Mouse (Mus musculus): ENCODE results near the gene Edaradd. TPM values are rescaled to one million over a fixed set of nuclear protein-coding genes. Genes with fewer than 3 reads are reported as not detected.

Gene Edaradd
- 0.90 and 2.2 TPM in 2 replicates for polyA plus RNA-seq (2015; fragmentation: Nextera tagmentation; extraction: Ambion mirVana)

DNA sequence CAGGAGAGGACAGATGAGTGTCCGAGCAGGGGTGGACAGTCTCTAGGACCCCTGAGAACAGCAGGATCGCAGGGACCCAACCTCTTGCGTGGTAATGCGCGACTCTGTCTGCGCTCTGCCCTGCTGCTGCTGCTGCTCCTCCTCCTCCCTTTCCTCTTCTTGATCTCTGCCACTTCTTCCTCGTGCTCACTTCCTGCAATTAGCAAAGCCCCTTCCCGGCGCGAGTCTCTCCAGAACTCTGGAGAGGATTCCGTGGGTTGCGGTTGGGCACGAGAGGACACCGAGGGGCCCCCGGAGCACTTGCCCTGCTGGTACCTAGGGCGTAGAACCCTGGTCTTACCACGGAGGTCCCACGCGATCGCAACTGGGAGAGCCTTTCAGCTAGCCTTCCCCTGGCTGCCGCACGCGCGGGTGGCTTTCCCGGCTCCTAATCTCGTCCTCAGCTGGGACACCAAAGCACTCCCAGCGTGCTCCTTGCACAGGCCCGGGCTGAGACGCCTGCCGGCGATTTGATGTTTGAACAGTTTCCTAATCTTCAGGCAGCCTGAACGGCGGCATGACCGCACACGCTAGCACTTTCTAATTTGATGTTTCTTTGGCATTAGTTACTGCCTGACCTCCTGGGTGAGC, at the start of gene Edaradd:
Gene Edaradd (minus strand): TSS at position 484 of the 630 bp plus-strand sequence.
- Histone ChIP-seq H3K9me3 (replicated peaks; ENCODE audit: control insufficient read depth, low read length) (no peaks in the 10 kb centered on the region), H3K4me2 (ENCODE audit: low read depth, low read length) (peak within 1 kb of the TSS; percentile 100), H3K9ac (ENCODE audit: low read length) (peak within 1 kb of the TSS; percentile 79), H3K36me3 (ENCODE audit: control insufficient read depth, insufficient read depth) (no peaks in the 10 kb centered on the region), H3K27ac (ENCODE audit: low read length) (peak within 1 kb of the TSS; percentile 54; the same call in 1 of the 2 replicates), H3K27me3 (ENCODE audit: control insufficient read depth, insufficient read depth, low read length) (peaks cover 6% of the 10 kb centered on the region; the same call in 1 of the 2 replicates), H3K4me3 (ENCODE audit: low read length) (peak within 1 kb of the TSS; percentile 62), H3K4me1 (ENCODE audit: control insufficient read depth, insufficient read depth, low read length) (no peaks in the 10 kb centered on the region)
- ATAC-seq (replicated peaks; ENCODE audit: extremely low read depth, insufficient read depth, low FRiP score), result peak; percentile 74
- under 1% methylated on average over 35 of the region's 35 CpGs for WGBS

DNA sequence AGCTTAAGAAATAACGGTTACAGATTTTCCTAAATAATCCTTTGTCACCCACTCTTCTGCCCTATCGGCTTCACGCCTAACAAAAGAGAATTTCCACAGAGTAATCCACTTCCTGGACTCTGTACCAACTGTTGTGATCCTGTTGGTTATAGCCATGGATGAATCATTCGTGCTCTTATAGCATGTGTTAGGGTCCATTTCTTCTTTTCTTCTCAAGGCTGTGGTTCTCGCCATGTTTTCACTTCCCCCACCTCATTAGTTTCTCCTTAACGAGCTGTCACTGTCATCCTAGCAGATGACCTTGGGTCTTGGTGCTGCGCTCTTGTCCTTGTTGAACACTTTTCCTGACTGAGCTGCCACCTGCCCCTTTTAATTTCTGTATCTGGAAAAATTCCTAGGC, 49.5 kb upstream of the Edaradd start:
- Histone ChIP-seq H3K27ac (ENCODE audit: low read length) (no peak overlapping the region), H3K4me3 (ENCODE audit: low read length) (no peak overlapping the region), H3K4me2 (ENCODE audit: low read depth, low read length) (no peak overlapping the region), H3K9me3 (replicated peaks; ENCODE audit: control insufficient read depth, low read length) (no peaks in the 10 kb centered on the region), H3K9ac (ENCODE audit: low read length) (no peak overlapping the region), H3K27me3 (ENCODE audit: control insufficient read depth, insufficient read depth, low read length) (no peaks in the 10 kb centered on the region), H3K4me1 (ENCODE audit: control insufficient read depth, insufficient read depth, low read length) (peaks cover 7% of the 10 kb centered on the region), H3K36me3 (ENCODE audit: control insufficient read depth, insufficient read depth) (no peaks in the 10 kb centered on the region)
- no peak for ATAC-seq (replicated peaks; ENCODE audit: extremely low read depth, insufficient read depth, low FRiP score)
- 77% methylated on average over 7 of the region's 7 CpGs for whole genome bisulfite sequencing

- Histone ChIP-seq H3K4me1 (ENCODE audit: control insufficient read depth, insufficient read depth, low read length) (peaks cover 7% of the 10 kb centered on the region), H3K9me3 (replicated peaks; ENCODE audit: control insufficient read depth, low read length) (no peaks in the 10 kb centered on the region), H3K36me3 (ENCODE audit: control insufficient read depth, insufficient read depth) (no peaks in the 10 kb centered on the region), H3K27ac (ENCODE audit: low read length) (no peak overlapping the region), H3K4me3 (ENCODE audit: low read length) (no peak overlapping the region), H3K9ac (ENCODE audit: low read length) (no peak overlapping the region), H3K27me3 (ENCODE audit: control insufficient read depth, insufficient read depth, low read length) (no peaks in the 10 kb centered on the region), H3K4me2 (ENCODE audit: low read depth, low read length) (no peak overlapping the region)
- ATAC-seq (replicated peaks; ENCODE audit: extremely low read depth, insufficient read depth, low FRiP score), result no peak
- 60% methylated on average over 9 of the region's 9 CpGs for WGBS
Measured at GRCm38 (mm10) chr13:12568597-12569469, 48.6 kb upstream of the Edaradd start.

GRCm38 (mm10) chr13:12567936-12568335, 47.7 kb upstream of the Edaradd start:
- H3K9ac ChIP-seq (ENCODE audit: low read length), result no peak overlapping the region
- no peaks in the 10 kb centered on the region for H3K27me3 ChIP-seq (ENCODE audit: control insufficient read depth, insufficient read depth, low read length)
- H3K27ac ChIP-seq (ENCODE audit: low read length), result no peak overlapping the region
- H3K9me3 ChIP-seq (replicated peaks; ENCODE audit: control insufficient read depth, low read length), result no peaks in the 10 kb centered on the region
- H3K4me2 ChIP-seq (ENCODE audit: low read depth, low read length), result no peak overlapping the region
- ATAC-seq (replicated peaks; ENCODE audit: extremely low read depth, insufficient read depth, low FRiP score), result no peak
- WGBS, result 75% methylated on average over 1 of the region's 1 CpGs
- H3K36me3 ChIP-seq (ENCODE audit: control insufficient read depth, insufficient read depth), result no peaks in the 10 kb centered on the region
- H3K4me1 ChIP-seq (ENCODE audit: control insufficient read depth, insufficient read depth, low read length), result peaks cover 7% of the 10 kb centered on the region
- H3K4me3 ChIP-seq (ENCODE audit: low read length), result no peak overlapping the region

DNA sequence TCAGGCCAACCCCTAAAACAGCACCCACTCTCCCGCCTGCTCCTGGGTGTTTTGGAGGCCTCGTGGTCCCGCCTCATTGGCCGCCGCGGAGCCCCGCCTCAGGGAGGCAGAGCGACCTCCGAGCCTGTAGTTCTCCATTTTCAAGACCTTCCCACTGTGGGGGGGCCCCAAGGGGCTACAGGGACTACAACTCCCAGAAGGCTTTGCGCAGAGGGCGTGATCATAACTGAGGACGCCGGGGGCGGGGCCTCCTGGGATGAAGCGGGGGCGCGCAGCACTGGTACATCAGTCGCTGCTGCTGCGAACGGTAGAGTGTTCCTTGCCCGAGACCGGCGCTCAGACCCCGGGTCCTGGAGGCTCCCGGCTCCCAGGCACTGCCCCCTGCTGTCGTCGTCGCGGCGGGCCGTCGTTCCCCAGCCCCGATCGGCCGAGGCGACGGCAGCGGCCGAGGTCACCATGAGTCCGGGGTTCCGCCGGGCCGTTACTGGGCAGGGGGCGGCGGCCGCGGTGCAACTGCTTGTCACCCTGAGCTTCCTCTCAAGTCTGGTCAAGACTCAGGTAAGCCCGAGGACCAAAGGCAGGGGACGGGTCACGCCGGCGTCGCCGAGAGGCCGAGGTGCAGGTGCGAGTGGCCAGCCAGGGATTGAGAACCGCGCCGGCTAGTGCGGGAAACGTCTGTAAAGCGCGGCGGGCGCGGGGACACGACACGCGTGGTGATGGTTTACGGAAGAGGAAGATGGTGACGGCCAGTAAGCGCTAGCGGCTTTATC, 45.6 kb upstream of the Edaradd start, which contains the start of gene Ero1lb:
Gene Ero1lb (plus strand): TSS at position 254 of the 770 bp plus-strand sequence.
- WGBS, result under 1% methylated on average over 73 of the region's 73 CpGs
- no peak within 1 kb of the TSS for H3K27ac ChIP-seq (ENCODE audit: low read length)

GRCm38 (mm10) chr13:12562256-12562655, 42.0 kb upstream of the Edaradd start:
- 78% methylated on average over 4 of the region's 4 CpGs for WGBS

More for the DNA sequence above, 45.6 kb upstream of the Edaradd start, which contains the start of gene Ero1lb:
- H3K4me2 ChIP-seq (ENCODE audit: low read depth, low read length), result peak within 1 kb of the TSS; percentile 98
- peak within 1 kb of the TSS; percentile 90 for H3K4me3 ChIP-seq (ENCODE audit: low read length)
- H3K9ac ChIP-seq (ENCODE audit: low read length), result peak within 1 kb of the TSS; percentile 83
- no peaks in the 10 kb centered on the region for H3K27me3 ChIP-seq (ENCODE audit: control insufficient read depth, insufficient read depth, low read length)
- H3K4me1 ChIP-seq (ENCODE audit: control insufficient read depth, insufficient read depth, low read length), result peaks cover 7% of the 10 kb centered on the region
- H3K36me3 ChIP-seq (ENCODE audit: control insufficient read depth, insufficient read depth), result no peaks in the 10 kb centered on the region
- peak; percentile 99 for ATAC-seq (replicated peaks; ENCODE audit: extremely low read depth, insufficient read depth, low FRiP score)
- H3K9me3 ChIP-seq (replicated peaks; ENCODE audit: control insufficient read depth, low read length), result no peaks in the 10 kb centered on the region

GRCm38 (mm10) chr13:12561729-12562128, 41.5 kb upstream of the Edaradd start:
- no peaks in the 10 kb centered on the region for H3K36me3 ChIP-seq (ENCODE audit: control insufficient read depth, insufficient read depth)
- no peak for ATAC-seq (replicated peaks; ENCODE audit: extremely low read depth, insufficient read depth, low FRiP score)
- H3K27me3 ChIP-seq (ENCODE audit: control insufficient read depth, insufficient read depth, low read length), result no peaks in the 10 kb centered on the region
- H3K27ac ChIP-seq (ENCODE audit: low read length), result no peak overlapping the region
- H3K9ac ChIP-seq (ENCODE audit: low read length), result no peak overlapping the region
- no peaks in the 10 kb centered on the region for H3K9me3 ChIP-seq (replicated peaks; ENCODE audit: control insufficient read depth, low read length)
- no peak overlapping the region for H3K4me3 ChIP-seq (ENCODE audit: low read length)
- WGBS, result 60% methylated on average over 2 of the region's 2 CpGs
- H3K4me1 ChIP-seq (ENCODE audit: control insufficient read depth, insufficient read depth, low read length), result peaks cover 7% of the 10 kb centered on the region
- H3K4me2 ChIP-seq (ENCODE audit: low read depth, low read length), result no peak overlapping the region

More at GRCm38 (mm10) chr13:12562256-12562655, 42.0 kb upstream of the Edaradd start:
- Histone ChIP-seq H3K27me3 (ENCODE audit: control insufficient read depth, insufficient read depth, low read length) (no peaks in the 10 kb centered on the region), H3K9ac (ENCODE audit: low read length) (no peak overlapping the region), H3K27ac (ENCODE audit: low read length) (no peak overlapping the region), H3K36me3 (ENCODE audit: control insufficient read depth, insufficient read depth) (no peaks in the 10 kb centered on the region), H3K4me2 (ENCODE audit: low read depth, low read length) (no peak overlapping the region), H3K4me1 (ENCODE audit: control insufficient read depth, insufficient read depth, low read length) (peaks cover 7% of the 10 kb centered on the region), H3K4me3 (ENCODE audit: low read length) (no peak overlapping the region), H3K9me3 (replicated peaks; ENCODE audit: control insufficient read depth, low read length) (no peaks in the 10 kb centered on the region)
- no peak for ATAC-seq (replicated peaks; ENCODE audit: extremely low read depth, insufficient read depth, low FRiP score)

DNA sequence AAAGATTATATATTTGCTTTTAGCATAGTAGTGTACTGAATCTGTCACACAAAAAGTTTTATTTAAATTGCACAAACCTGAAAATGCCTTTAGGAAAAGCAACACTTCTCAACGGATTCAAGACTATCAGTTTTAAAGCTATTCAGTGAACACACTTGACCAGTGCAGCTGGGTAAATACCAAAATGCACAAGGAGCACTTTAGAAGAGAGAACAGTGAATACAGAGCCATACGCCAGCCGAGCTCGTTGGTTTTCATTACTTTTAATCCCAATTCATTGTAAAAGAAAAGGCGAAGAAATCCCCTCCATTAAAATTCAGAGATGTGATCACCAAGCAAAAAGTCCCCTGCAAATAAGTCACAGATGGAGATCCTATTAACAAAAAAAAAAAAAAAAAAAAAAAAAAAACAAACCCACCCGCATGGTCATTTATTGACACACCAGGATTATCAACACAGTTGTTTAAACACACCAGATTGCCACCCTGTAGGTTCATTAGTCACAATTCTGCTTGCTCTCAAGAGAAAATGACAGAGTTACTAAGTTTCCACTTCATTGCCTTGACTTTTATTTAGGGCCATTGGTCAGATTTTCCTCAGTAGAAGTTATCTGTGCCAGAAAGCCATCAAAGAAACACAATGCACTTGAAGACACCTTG, 39.4 kb upstream of the Edaradd start:
- ATAC-seq (replicated peaks; ENCODE audit: extremely low read depth, insufficient read depth, low FRiP score), result no peak
- 66% methylated on average over 6 of the region's 6 CpGs for WGBS
- H3K27ac ChIP-seq (ENCODE audit: low read length), result no peak overlapping the region

More for the DNA sequence above, 39.4 kb upstream of the Edaradd start:
- Histone ChIP-seq H3K4me2 (ENCODE audit: low read depth, low read length) (no peak overlapping the region), H3K4me1 (ENCODE audit: control insufficient read depth, insufficient read depth, low read length) (no peaks in the 10 kb centered on the region), H3K27me3 (ENCODE audit: control insufficient read depth, insufficient read depth, low read length) (no peaks in the 10 kb centered on the region), H3K9me3 (replicated peaks; ENCODE audit: control insufficient read depth, low read length) (no peaks in the 10 kb centered on the region), H3K4me3 (ENCODE audit: low read length) (no peak overlapping the region), H3K9ac (ENCODE audit: low read length) (no peak overlapping the region), H3K36me3 (ENCODE audit: control insufficient read depth, insufficient read depth) (no peaks in the 10 kb centered on the region)
